In the genomic region with DNA sequence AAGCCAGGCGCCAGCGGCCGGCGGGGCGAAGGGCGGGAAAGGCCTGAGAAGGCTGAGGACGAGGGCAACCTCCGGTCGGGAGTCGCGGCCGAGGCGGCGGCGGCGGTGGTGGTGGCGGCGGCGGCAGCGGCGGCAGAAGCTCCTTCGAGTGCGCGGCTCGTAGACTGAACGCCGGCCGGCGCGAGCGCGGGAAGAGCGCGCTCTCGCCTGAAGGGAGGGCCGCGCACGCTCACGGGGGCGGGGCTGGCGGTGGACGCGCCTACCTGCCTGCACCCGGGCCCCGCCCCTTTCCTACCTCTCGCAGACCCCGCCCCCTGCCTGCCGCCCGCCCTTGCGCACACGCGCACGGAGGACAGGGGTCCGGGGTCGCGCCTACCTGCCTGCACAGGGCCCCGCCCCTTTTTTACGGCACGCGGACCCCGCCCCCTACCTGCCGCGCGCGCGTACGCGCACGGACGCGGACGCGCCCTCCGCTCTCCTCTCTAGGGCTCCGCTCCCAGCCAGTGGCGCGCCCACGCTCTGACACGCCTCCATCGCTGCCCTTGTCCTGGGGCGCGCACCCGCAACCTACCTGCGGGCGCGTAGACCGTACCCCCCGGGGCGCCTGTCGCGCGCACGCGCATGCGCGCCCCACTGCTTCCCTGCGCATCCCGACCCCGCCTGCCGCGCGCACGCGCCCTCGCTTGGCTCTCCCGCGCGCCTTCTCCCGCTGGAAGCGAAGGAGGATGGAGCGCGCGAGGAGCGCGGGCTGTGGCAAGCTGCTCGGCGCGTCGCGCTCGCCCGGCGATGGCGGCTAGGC, we compare ENCODE assay signal across 8 mouse cellular contexts. TPM values are rescaled to one million over a fixed set of nuclear protein-coding genes. Genes with fewer than 3 reads are reported as not detected.
DNase-seq lines count a peak whose midpoint lies in the region; ATAC-seq and TF ChIP-seq lines count a peak whose summit lies in the region.

No protein-coding gene starts in this region.

- ATAC-seq in forebrain, embryonic 15.5 days (replicated peaks) = peak; percentile 93
- ATAC-seq in hindbrain, embryonic 15.5 days (ENCODE audit: low FRiP score, low read depth) = peak; percentile 94
- ATAC-seq in lung, postnatal 0 days = peak; percentile 89

- peak overlapping the region; percentile 55 for H3K4me2 ChIP-seq in forebrain, embryonic 15.5 days (replicated peaks)
- peak overlapping the region; percentile 85 for H3K4me2 ChIP-seq in hindbrain, embryonic 15.5 days
- peak overlapping the region; percentile 88 for H3K4me2 ChIP-seq in lung, postnatal 0 days (replicated peaks; ENCODE audit: low read depth, low read length)

- no peaks in the 10 kb centered on the region for H3K9me3 ChIP-seq in forebrain, embryonic 15.5 days
- no peaks in the 10 kb centered on the region for H3K9me3 ChIP-seq in hindbrain, embryonic 15.5 days
- no peaks in the 10 kb centered on the region for H3K9me3 ChIP-seq in lung, postnatal 0 days (ENCODE audit: low read length)

- peak overlapping the region; percentile 71 for H3K4me3 ChIP-seq in forebrain, embryonic 15.5 days
- peak overlapping the region; percentile 77 for H3K4me3 ChIP-seq in hindbrain, embryonic 15.5 days
- H3K4me3 ChIP-seq in lung, postnatal 0 days (ENCODE audit: low read depth, low read length) = peak overlapping the region; percentile 47

- WGBS in forebrain, embryonic 15.5 days = under 1% methylated on average over 98 of the region's 124 CpGs
- under 1% methylated on average over 86 of the region's 124 CpGs for WGBS in hindbrain, embryonic 15.5 days
- under 1% methylated on average over 69 of the region's 124 CpGs for WGBS in lung, postnatal 0 days

- DNase-seq in Muller cell, postnatal 12 days (ENCODE audit: inconsistent ontology term) = peak; percentile 88
- DNase-seq in cerebellum, adult 11 months = peak; percentile 98
- DNase-seq in layer of hippocampus, postnatal 36 days = peak; percentile 90
- peak; percentile 67 for DNase-seq in lung, postnatal 0 days (ENCODE audit: low spot score)
- DNase-seq in retina, postnatal 7 days (ENCODE audit: low read depth, low spot score) = peak; percentile 89
- peak; percentile 58 to 74 for DNase-seq in urinary bladder, postnatal 4 days (ENCODE audit: low spot score in 2 of 2)

- no peaks in the 10 kb centered on the region for H3K36me3 ChIP-seq in forebrain, embryonic 15.5 days
- H3K36me3 ChIP-seq in hindbrain, embryonic 15.5 days = no peaks in the 10 kb centered on the region
- H3K36me3 ChIP-seq in lung, postnatal 0 days (ENCODE audit: insufficient read depth, low read length) = no peaks in the 10 kb centered on the region

- H3K4me1 ChIP-seq in forebrain, embryonic 15.5 days = peaks cover 19% of the 10 kb centered on the region
- H3K4me1 ChIP-seq in hindbrain, embryonic 15.5 days (replicated peaks) = peaks cover 24% of the 10 kb centered on the region
- H3K4me1 ChIP-seq in lung, postnatal 0 days (ENCODE audit: insufficient read depth, low read depth, low read length) = no peaks in the 10 kb centered on the region

- TF ChIP-seq EP300 in lung, postnatal 0 days (IDR thresholded peaks at IDR 0.05) = no peak

- H3K27me3 ChIP-seq in forebrain, embryonic 15.5 days = no peaks in the 10 kb centered on the region
- H3K27me3 ChIP-seq in hindbrain, embryonic 15.5 days = no peaks in the 10 kb centered on the region
- H3K27me3 ChIP-seq in lung, postnatal 0 days (replicated peaks; ENCODE audit: insufficient read depth, low read length) = peaks cover 17% of the 10 kb centered on the region

- peak overlapping the region; percentile 88 for H3K27ac ChIP-seq in forebrain, embryonic 15.5 days (replicated peaks)
- peak overlapping the region; percentile 97 for H3K27ac ChIP-seq in hindbrain, embryonic 15.5 days (replicated peaks)
- H3K27ac ChIP-seq in lung, postnatal 0 days (ENCODE audit: low read length) = no peak overlapping the region

- peak overlapping the region; percentile 82 for H3K9ac ChIP-seq in forebrain, embryonic 15.5 days (replicated peaks)
- H3K9ac ChIP-seq in hindbrain, embryonic 15.5 days = peak overlapping the region; percentile 87
- no peak overlapping the region for H3K9ac ChIP-seq in lung, postnatal 0 days (replicated peaks; ENCODE audit: low read depth)

- no peak for TF ChIP-seq CTCF in lung, postnatal 0 days (IDR thresholded peaks at IDR 0.05)

RNA-seq across cellular contexts. Expression of a gene that starts 56.4 kb away (rescaled TPM):
- 114 and 132 TPM in 2 replicates for polyA plus RNA-seq in forebrain, embryonic 15.5 days (2015; fragmentation: Nextera tagmentation; extraction: Ambion mirVana)
- 293 and 310 TPM in 2 replicates for polyA plus RNA-seq in hindbrain, embryonic 15.5 days (2015; fragmentation: Nextera tagmentation; extraction: Ambion mirVana)
- 100 to 1,000 TPM; 198 to 211 TPM for total RNA-seq in layer of hippocampus, postnatal 36 days (2021)
- polyA plus RNA-seq in lung, postnatal 0 days (2015; fragmentation: Nextera tagmentation; extraction: Ambion mirVana) = 0.49 and 0.75 TPM in 2 replicates

Comparison
In these comparisons a context has a peak if more than half of its experiments do, and no peak if none do; other contexts are left out.
1. RNA of a gene that starts 56.4 kb away (polyA plus RNA-seq): 293 to 310 TPM in hindbrain, embryonic 15.5 days and 114 to 132 TPM in forebrain, embryonic 15.5 days; 0.49 to 0.75 TPM in lung, postnatal 0 days; every median in the first group is over 10 times any median in the second.
2. Peak in every context shown above with its lines, with median percentiles within 50 percentile points of each other: DNase-seq, ATAC-seq, H3K4me2 ChIP-seq and H3K4me3 ChIP-seq.